Mouse (Mus musculus): Measurements from ENCODE around the gene Zfp579. TPM values are rescaled to one million over a fixed set of nuclear protein-coding genes. Genes with fewer than 3 reads are reported as not detected.

The Zfp579 gene
- total and polyA plus RNA-seq, 3 experiments, result 0.54 to 3.6 TPM; not detected in 1

- peaks cover 0 to 2% of the 10 kb centered on the region in 2 experiments; a peak in 2 of 4 replicates for H3K36me3 ChIP-seq (ENCODE audit: control insufficient read depth in 1 of 2, insufficient read depth in 2 of 2, low read length in 2 of 2)
- no peak within 1 kb of the TSS for H3K9ac ChIP-seq (ENCODE audit: control insufficient read depth, low read depth, low read length, poor library complexity, severe bottlenecking)
- no peak within 1 kb of the TSS for H3K27ac ChIP-seq (ENCODE audit: control insufficient read depth, low read depth, low read length)
- no peaks in the 10 kb centered on the region for H3K9me3 ChIP-seq (replicated peaks; ENCODE audit: insufficient read depth, low read length)
- no peak for DNase-seq (ENCODE audit: low read depth, low spot score)
- peaks cover 0 to 5% of the 10 kb centered on the region in 2 experiments; a peak in 2 of 4 replicates for H3K4me1 ChIP-seq (ENCODE audit: control insufficient read depth in 1 of 2, insufficient read depth in 2 of 2, low read length in 2 of 2)
- no peaks in the 10 kb centered on the region; the same call in none of the 2 replicates for H3K79me2 ChIP-seq (ENCODE audit: control insufficient read depth, insufficient read depth, low read length, poor library complexity)
- TF ChIP-seq CTCF (IDR thresholded peaks at IDR 0.05 in 2 of 3, conservative IDR thresholded peaks at IDR 0.05 in 1 of 3; ENCODE audit: control insufficient read depth in 1 of 3, insufficient read depth in 1 of 3, low read depth in 2 of 3, low read length in 3 of 3, poor library complexity in 1 of 3, severe bottlenecking in 1 of 3) (no peak), TBP (IDR thresholded peaks at IDR 0.05; ENCODE audit: low read depth, low read length) (no peak), GABPA (IDR thresholded peaks at IDR 0.05; ENCODE audit: low read depth, low read length) (no peak), ZNF384 (IDR thresholded peaks at IDR 0.05; ENCODE audit: low read depth, low read length) (no peak), POLR2A (IDR thresholded peaks at IDR 0.05; ENCODE audit: control insufficient read depth in 1 of 2, insufficient read depth in 1 of 2, low read depth in 1 of 2, low read length in 2 of 2, poor library complexity in 1 of 2) (no peak), TCF12 (IDR thresholded peaks at IDR 0.05; ENCODE audit: low read depth, low read length) (no peak), MYB (IDR thresholded peaks at IDR 0.05; ENCODE audit: low read depth, low read length) (no peak), TAL1 (IDR thresholded peaks at IDR 0.05; ENCODE audit: low read length) (no peak), EP300 (IDR thresholded peaks at IDR 0.05; ENCODE audit: low read depth in 1 of 2, low read length in 2 of 2) (no peak), MAFK (IDR thresholded peaks at IDR 0.05; ENCODE audit: borderline replicate concordance, low read depth, low read length) (no peak), USF1 (IDR thresholded peaks at IDR 0.05; ENCODE audit: low read depth, low read length) (no peak), UBTF (IDR thresholded peaks at IDR 0.05; ENCODE audit: borderline replicate concordance, insufficient read depth, low read depth, low read length) (no peak), ZKSCAN1 (IDR thresholded peaks at IDR 0.05; ENCODE audit: low read depth, low read length) (no peak), CHD2 (IDR thresholded peaks at IDR 0.05; ENCODE audit: low read length) (no peak), HCFC1 (IDR thresholded peaks at IDR 0.05; ENCODE audit: low read depth, low read length) (no peak), BHLHE40 (IDR thresholded peaks at IDR 0.05; ENCODE audit: borderline replicate concordance, low read depth, low read length) (no peak), MYC (IDR thresholded peaks at IDR 0.05; ENCODE audit: low read depth, low read length) (no peak)
- no peak within 1 kb of the TSS for H3K4me3 ChIP-seq (ENCODE audit: control insufficient read depth in 1 of 2, insufficient read depth in 1 of 2, low read depth in 2 of 2, low read length in 2 of 2)
- H3K27me3 ChIP-seq (ENCODE audit: control insufficient read depth in 1 of 2, insufficient read depth in 2 of 2, low read length in 2 of 2), result no peaks in the 10 kb centered on the region
Measured at GRCm38 (mm10) chr7:5033818-5034217, 37.9 kb upstream of the Zfp579 start, which contains the start of gene 4632433K11Rik. Gene 4632433K11Rik, plus strand, starts transcription at chr7:5034118.

- TF ChIP-seq CTCF (IDR thresholded peaks at IDR 0.05 in 2 of 3, conservative IDR thresholded peaks at IDR 0.05 in 1 of 3; ENCODE audit: control insufficient read depth in 1 of 3, insufficient read depth in 1 of 3, low read depth in 2 of 3, low read length in 3 of 3, poor library complexity in 1 of 3, severe bottlenecking in 1 of 3), result no peak
- TF ChIP-seq UBTF (IDR thresholded peaks at IDR 0.05; ENCODE audit: borderline replicate concordance, insufficient read depth, low read depth, low read length), result no peak
- TF ChIP-seq RCOR1 (IDR thresholded peaks at IDR 0.05; ENCODE audit: low read depth, low read length), result no peak
- no peak for TF ChIP-seq MAX (IDR thresholded peaks at IDR 0.05; ENCODE audit: low read length)
- TF ChIP-seq TBP (IDR thresholded peaks at IDR 0.05; ENCODE audit: low read depth, low read length), result no peak
- TF ChIP-seq JUND (IDR thresholded peaks at IDR 0.05; ENCODE audit: low read depth, low read length), result no peak
- TF ChIP-seq MAZ (IDR thresholded peaks at IDR 0.05; ENCODE audit: low read depth, low read length), result no peak
- no peak for TF ChIP-seq USF2 (IDR thresholded peaks at IDR 0.05; ENCODE audit: borderline replicate concordance in 1 of 2, insufficient read depth in 1 of 2, low read depth in 1 of 2, low read length in 2 of 2)
- TF ChIP-seq CHD1 (IDR thresholded peaks at IDR 0.05; ENCODE audit: low read depth, low read length), result no peak
- no peak for TF ChIP-seq GABPA (IDR thresholded peaks at IDR 0.05; ENCODE audit: low read depth, low read length)
- no peak for TF ChIP-seq ZKSCAN1 (IDR thresholded peaks at IDR 0.05; ENCODE audit: low read depth, low read length)
- no peak for TF ChIP-seq ZC3H11A (IDR thresholded peaks at IDR 0.05; ENCODE audit: low read depth, low read length)
- no peak overlapping the region for H3K9ac ChIP-seq (ENCODE audit: control insufficient read depth, low read depth, low read length, poor library complexity, severe bottlenecking)
- H3K36me3 ChIP-seq (ENCODE audit: control insufficient read depth in 1 of 2, insufficient read depth in 2 of 2, low read length in 2 of 2), result peaks cover 0 to 2% of the 10 kb centered on the region in 2 experiments; a peak in 1 of 4 replicates
- no peak for DNase-seq (ENCODE audit: low read depth, low spot score)
- H3K27ac ChIP-seq (ENCODE audit: control insufficient read depth, low read depth, low read length), result no peak overlapping the region
- no peak overlapping the region for H3K4me3 ChIP-seq (ENCODE audit: control insufficient read depth in 1 of 2, insufficient read depth in 1 of 2, low read depth in 2 of 2, low read length in 2 of 2)
- no peaks in the 10 kb centered on the region for H3K9me3 ChIP-seq (replicated peaks; ENCODE audit: insufficient read depth, low read length)
- H3K79me2 ChIP-seq (ENCODE audit: control insufficient read depth, insufficient read depth, low read length, poor library complexity), result no peaks in the 10 kb centered on the region; the same call in 1 of the 2 replicates
- H3K4me1 ChIP-seq (ENCODE audit: control insufficient read depth in 1 of 2, insufficient read depth in 2 of 2, low read length in 2 of 2), result no peaks in the 10 kb centered on the region
- no peaks in the 10 kb centered on the region for H3K27me3 ChIP-seq (ENCODE audit: control insufficient read depth in 1 of 2, insufficient read depth in 2 of 2, low read length in 2 of 2)
Measured at GRCm38 (mm10) chr7:5031496-5031895, 35.5 kb upstream of the Zfp579 start.

Measured in MEL (cell line).